In genomic region chr3:138626230-138626629, GRCm38 (mm10) we compare ENCODE assay signal across 24 mouse cellular contexts.
A peak's percentile ranks its signal among the peaks of the same experiment; 100 is the strongest.
DNase-seq lines count a peak whose midpoint lies in the region; ATAC-seq and TF ChIP-seq lines count a peak whose summit lies in the region.
"Had no signal": no experiment of that assay in that cellular context is flagged by ENCODE, and none has a peak within 500 bp of the region (broad histone marks: within the 10 kb centered on the region; RNA-seq: fewer than 3 reads in every experiment).

No protein-coding gene starts in this region.

- peak; percentile 76 for ATAC-seq in forebrain, postnatal 0 days
- no peak for ATAC-seq in forebrain, embryonic 16.5 days
- ATAC-seq: CD4-positive, CD25-positive, alpha-beta regulatory T cell, adult 4 months; forebrain, embryonic 13.5 days; hindbrain, postnatal 0 days had no signal

- no peak for TF ChIP-seq POLR2A in cerebellum, adult 2 months (IDR thresholded peaks at IDR 0.05; ENCODE audit: borderline replicate concordance, insufficient read depth, low read length)

- no peaks in the 10 kb centered on the region for H3K36me3 ChIP-seq in forebrain, postnatal 0 days (ENCODE audit: insufficient read depth)
- no peaks in the 10 kb centered on the region for H3K36me3 ChIP-seq in forebrain, embryonic 16.5 days (ENCODE audit: control insufficient read depth, insufficient read depth)
- H3K36me3 ChIP-seq: embryonic facial prominence, embryonic 10.5 days; G1E; heart, embryonic 15.5 days; hindbrain, embryonic 13.5 days had no signal

- no peak overlapping the region for H3K9ac ChIP-seq in forebrain, postnatal 0 days
- H3K9ac ChIP-seq in forebrain, embryonic 16.5 days (replicated peaks; ENCODE audit: low read depth, low read length): no peak overlapping the region
- H3K9ac ChIP-seq: forebrain, embryonic 13.5 days; heart, embryonic 15.5 days; hindbrain, embryonic 13.5 days had no signal

- no peak overlapping the region for H3K27ac ChIP-seq in forebrain, postnatal 0 days (ENCODE audit: low read depth, low read length)
- H3K27ac ChIP-seq in forebrain, embryonic 16.5 days (ENCODE audit: low read length): no peak overlapping the region
- no peak overlapping the region for H3K27ac ChIP-seq in cerebellum, adult 2 months (ENCODE audit: insufficient read depth, low read length)
- H3K27ac ChIP-seq: embryonic facial prominence, embryonic 10.5 days; forebrain, embryonic 13.5 days; heart, embryonic 15.5 days; hindbrain, embryonic 13.5 days; hindbrain, postnatal 0 days had no signal

- no peaks in the 10 kb centered on the region for H3K9me3 ChIP-seq in forebrain, postnatal 0 days (ENCODE audit: low read length)
- no peaks in the 10 kb centered on the region for H3K9me3 ChIP-seq in forebrain, embryonic 16.5 days (ENCODE audit: control insufficient read depth, low read length)
- H3K9me3 ChIP-seq: embryonic facial prominence, embryonic 10.5 days; forebrain, embryonic 13.5 days; G1E; heart, embryonic 15.5 days; hindbrain, embryonic 13.5 days had no signal

- 87% methylated on average over 4 of the region's 4 CpGs for WGBS in forebrain, postnatal 0 days
- WGBS in forebrain, embryonic 16.5 days: 88% methylated on average over 4 of the region's 4 CpGs
- 94% methylated on average over 4 of the region's 4 CpGs for WGBS in cerebellum, adult 2 months

- H3K27me3 ChIP-seq in forebrain, postnatal 0 days (ENCODE audit: insufficient read depth, low read length): no peaks in the 10 kb centered on the region
- no peaks in the 10 kb centered on the region for H3K27me3 ChIP-seq in forebrain, embryonic 16.5 days (replicated peaks; ENCODE audit: control insufficient read depth, insufficient read depth, low read length)
- H3K27me3 ChIP-seq in cerebellum, adult 2 months (ENCODE audit: control insufficient read depth, insufficient read depth, low read length): no peaks in the 10 kb centered on the region
- H3K27me3 ChIP-seq: forebrain, embryonic 13.5 days; heart, embryonic 15.5 days; hindbrain, embryonic 13.5 days had no signal

- H3K4me1 ChIP-seq in forebrain, postnatal 0 days (ENCODE audit: insufficient read depth): no peaks in the 10 kb centered on the region
- no peaks in the 10 kb centered on the region for H3K4me1 ChIP-seq in forebrain, embryonic 16.5 days (replicated peaks; ENCODE audit: control insufficient read depth, insufficient read depth, low read length)
- no peaks in the 10 kb centered on the region for H3K4me1 ChIP-seq in cerebellum, adult 2 months (ENCODE audit: control insufficient read depth, insufficient read depth, low read length)
- H3K4me1 ChIP-seq: embryonic facial prominence, embryonic 10.5 days; forebrain, embryonic 13.5 days; heart, embryonic 15.5 days; hindbrain, embryonic 13.5 days had no signal

- no peak for TF ChIP-seq CTCF in forebrain, postnatal 0 days (IDR thresholded peaks at IDR 0.05; ENCODE audit: low read depth)
- TF ChIP-seq CTCF in cerebellum, adult 2 months (IDR thresholded peaks at IDR 0.05; ENCODE audit: borderline replicate concordance, insufficient read depth, low read depth, low read length): no peak

- no peak for DNase-seq in forebrain, postnatal 0 days
- DNase-seq in left cerebral cortex, adult 11 months (ENCODE audit: low spot score): peak; percentile 42
- DNase-seq in left cerebral cortex, postnatal 4 days: no peak
- DNase-seq in brain, adult 2 months (ENCODE audit: low read depth, low spot score): peak; percentile 67
- peak; percentile 74 for DNase-seq in telencephalon, adult 2 months (ENCODE audit: low read depth, low spot score)
- DNase-seq in cerebellum, adult 2 months: no peak
- DNase-seq: adrenal gland, adult 8-10 months; adrenal gland, postnatal 36 days; B cell, adult 2 months; cerebellum, adult 11-12 months; cerebellum, adult 9-11 months; cerebellum, postnatal 36 days; gastrocnemius, postnatal 36 days; heart, adult 18-20 months; heart, postnatal 14 days had no signal

- intact Hi-C loops in left cerebral cortex, postnatal 4 days (cut with DNase I): no loop called here

- H3K4me2 ChIP-seq in forebrain, postnatal 0 days (ENCODE audit: low read depth): no peak overlapping the region
- H3K4me2 ChIP-seq in forebrain, embryonic 16.5 days (ENCODE audit: low read length): no peak overlapping the region
- H3K4me2 ChIP-seq: forebrain, embryonic 13.5 days; heart, embryonic 11.5 days; heart, embryonic 15.5 days; hindbrain, embryonic 13.5 days had no signal

- H3K4me3 ChIP-seq in forebrain, postnatal 0 days (ENCODE audit: low read depth, low read length): no peak overlapping the region
- H3K4me3 ChIP-seq in forebrain, embryonic 16.5 days (replicated peaks; ENCODE audit: low read length): no peak overlapping the region
- no peak overlapping the region for H3K4me3 ChIP-seq in cerebellum, adult 2 months (replicated peaks; ENCODE audit: insufficient read depth, low read depth, low read length)
- H3K4me3 ChIP-seq: embryonic facial prominence, embryonic 10.5 days; forebrain, embryonic 13.5 days; heart, embryonic 15.5 days; hindbrain, embryonic 13.5 days had no signal

Comparison
In these comparisons a context has a peak if more than half of its experiments do, and no peak if none do; other contexts are left out.
1. DNase-seq: peak in left cerebral cortex, adult 11 months (single experiment), brain, adult 2 months (single experiment) and telencephalon, adult 2 months (single experiment); none in forebrain, postnatal 0 days (single experiment), left cerebral cortex, postnatal 4 days (single experiment) and cerebellum, adult 2 months (0 of 2).